Mouse (Mus musculus) embryonic stem cell, embryonic (primary cell): ENCODE measurements around the gene Fbxo42.

Source experiments
- CTCF ChIA-PET, 4 experiments: fragments of 300-600 bp in 2 of 4; fragments of 350-600 bp in 2 of 4; sonication (Branson Sonifier 250); formaldehyde crosslinking; loops; one replicate each; lab custom pipeline; 2022; ENCODE audit warnings: inconsistent platforms in 2 of 4; lab: Charles Lee
- POLR2A ChIA-PET, 4 experiments: fragments of 300-600 bp in 2 of 4; fragments of 350-600 bp in 2 of 4; sonication (Branson Sonifier 250); formaldehyde crosslinking; loops; one replicate each; lab custom pipeline; 2022; ENCODE audit warnings: antibody characterized with exemption in 4 of 4, inconsistent platforms in 1 of 4; lab: Charles Lee

The Fbxo42 gene

GRCm38 (mm10) chr4:141130704-141131342, 16.9 kb upstream of the Fbxo42 start:
- POLR2A ChIA-PET: interaction anchor here in 2 of 4 experiments (1.0 to 2.9 kb wide), 6 partner anchors 9 to 148 kb away, joined by 3 to 10 read pairs (median 4); partner anchors contain the start of genes Fbxo42 (in 1 of the 2) and Szrd1 (in 1 of the 2)
- CTCF ChIA-PET: interaction anchor here in 3 of 4 experiments (0.6 to 2.8 kb wide), 10 partner anchors 8 to 280 kb away, joined by 3 to 17 read pairs (median 3); partner anchors contain the start of genes Fbxo42 (in 1 of the 3) and Necap2 (in 1 of the 3)

GRCm38 (mm10) chr4:141131531-141132061, 16.1 kb upstream of the Fbxo42 start:
- CTCF ChIA-PET: interaction anchor here in 2 of 4 experiments (0.9 to 2.8 kb wide), 4 partner anchors 8 to 280 kb away, joined by 3 to 17 read pairs (median 4); partner anchors contain the start of gene Fbxo42 (in 1 of the 2)
- POLR2A ChIA-PET: interaction anchor here in 2 of 4 experiments (1.5 to 2.9 kb wide), 3 partner anchors 8 to 19 kb away, joined by 4 to 10 read pairs (median 9); partner anchors contain the start of gene Szrd1 (in 1 of the 2)

- ChIA-PET POLR2A (no interaction called here), CTCF (interaction anchor here in 2 of 4 experiments (1.2 to 3.8 kb wide), 4 partner anchors 9 to 14 kb away, joined by 3 to 22 read pairs (median 11); no protein-coding TSS in a partner anchor)
These were observed 15.5 kb upstream of the Fbxo42 start for GRCm38 (mm10) chr4:141132191-141132590.

- ChIA-PET CTCF (interaction anchor here in 3 of 4 experiments (0.5 to 3.8 kb wide), 11 partner anchors 9 to 355 kb away, joined by 3 to 22 read pairs (median 5); partner anchors contain the start of genes Atp13a2 (in 1 of the 3) and Fbxo42 (in 1 of the 3)), POLR2A (interaction anchor here in 2 of 4 experiments (0.6 to 7.3 kb wide), 11 partner anchors 10 to 442 kb away, joined by 3 to 103 read pairs (median 3); partner anchors contain the start of gene Fbxo42 (in 1 of the 2))
These were observed 14.5 kb upstream of the Fbxo42 start for GRCm38 (mm10) chr4:141133227-141133626.

GRCm38 (mm10) chr4:141134031-141134441, 13.7 kb upstream of the Fbxo42 start:
- ChIA-PET CTCF (interaction anchor here in 2 of 4 experiments (0.9 to 3.8 kb wide), 12 partner anchors 8 to 55 kb away, joined by 3 to 22 read pairs (median 5); partner anchors contain the start of gene Fbxo42 (in 1 of the 2)), POLR2A (interaction anchor here (0.7 to 7.3 kb wide), 18 partner anchors 8 to 217 kb away, joined by 3 to 103 read pairs (median 3); partner anchors contain the start of genes Fbxo42 (in 1 of the 4) and Necap2 (in 1 of the 4))

GRCm38 (mm10) chr4:141134751-141135530, 12.8 kb upstream of the Fbxo42 start:
- ChIA-PET CTCF (interaction anchor here in 3 of 4 experiments (0.6 to 3.8 kb wide), 12 partner anchors 12 to 1518 kb away, joined by 3 to 22 read pairs (median 5); partner anchors contain the start of gene Fbxo42 (in 1 of the 3)), POLR2A (interaction anchor here in 3 of 4 experiments (0.6 to 7.3 kb wide), 22 partner anchors 9 to 401 kb away, joined by 3 to 103 read pairs (median 4); partner anchors contain the start of genes Fbxo42 (in 2 of the 3) and Necap2 (in 1 of the 3))

- CTCF ChIA-PET: interaction anchor here in 2 of 4 experiments (1.1 to 1.5 kb wide), 3 partner anchors 11 to 15 kb away, joined by 3 to 13 read pairs (median 4); no protein-coding TSS in a partner anchor
- POLR2A ChIA-PET: interaction anchor here (0.6 to 7.3 kb wide), 10 partner anchors 11 to 342 kb away, joined by 3 to 103 read pairs (median 3); partner anchors contain the start of gene Fbxo42 (in 2 of the 4)
These were observed 11.6 kb upstream of the Fbxo42 start for GRCm38 (mm10) chr4:141136126-141136525.

GRCm38 (mm10) chr4:141137740-141138139, 10.0 kb upstream of the Fbxo42 start:
- ChIA-PET CTCF (interaction anchor here in 2 of 4 experiments (0.7 to 1.7 kb wide), 3 partner anchors 11 to 292 kb away, joined by 3 to 6 read pairs (median 4); no protein-coding TSS in a partner anchor), POLR2A (interaction anchor here in 2 of 4 experiments (0.5 to 14.7 kb wide), 5 partner anchors 10 to 25 kb away, joined by 3 to 160 read pairs (median 35); partner anchors contain the start of gene Fbxo42 (in 1 of the 2))

- POLR2A ChIA-PET: interaction anchor here (0.5 to 14.7 kb wide), 18 partner anchors 9 to 287 kb away, joined by 3 to 160 read pairs (median 4); partner anchors contain the start of gene Fbxo42 (in 2 of the 4)
These were observed 9.1 kb upstream of the Fbxo42 start for GRCm38 (mm10) chr4:141138425-141139115.

GRCm38 (mm10) chr4:141139116-141139970, 8.4 kb upstream of the Fbxo42 start, which contains the start of gene Szrd1:
Szrd1 (minus strand) TSS chr4:141139775.
- ChIA-PET CTCF (interaction anchor here in 3 of 4 experiments (0.6 to 1.9 kb wide), 8 partner anchors 9 to 243 kb away, joined by 3 to 7 read pairs (median 3); partner anchors contain the start of gene Fbxo42 (in 1 of the 3)), POLR2A (interaction anchor here (0.5 to 14.7 kb wide), 36 partner anchors 8 to 654 kb away, joined by 3 to 160 read pairs (median 3); partner anchors contain the start of genes Fbxo42 (in 3 of the 4), Casp9 (in 1 of the 4) and Fam131c (in 1 of the 4))

More at GRCm38 (mm10) chr4:141138425-141139115, 9.1 kb upstream of the Fbxo42 start:
- CTCF ChIA-PET: interaction anchor here in 2 of 4 experiments (0.8 to 1.9 kb wide), 6 partner anchors 9 to 84 kb away, joined by 3 to 7 read pairs (median 4); partner anchors contain the start of gene Fbxo42 (in 1 of the 2)

- ChIA-PET CTCF (interaction anchor here in 1 of 4 experiments (1.3 kb wide), 1 partner anchor 19 kb away, joined by 3 read pairs; no protein-coding TSS in a partner anchor), POLR2A (interaction anchor here in 3 of 4 experiments (0.6 to 14.7 kb wide), 10 partner anchors 9 to 144 kb away, joined by 3 to 160 read pairs (median 4); no protein-coding TSS in a partner anchor)
These were observed 7.4 kb upstream of the Fbxo42 start for GRCm38 (mm10) chr4:141140354-141140753.

- ChIA-PET POLR2A (interaction anchor here in 1 of 4 experiments (14.7 kb wide), 1 partner anchor 21 kb away, joined by 160 read pairs; no protein-coding TSS in a partner anchor), CTCF (interaction anchor here in 1 of 4 experiments (1.0 to 2.5 kb wide), 2 partner anchors 27 to 289 kb away, joined by 3 to 8 read pairs; no protein-coding TSS in a partner anchor)
These were observed 6.7 kb upstream of the Fbxo42 start for GRCm38 (mm10) chr4:141140967-141141366.

- ChIA-PET CTCF (interaction anchor here (0.5 to 2.5 kb wide), 39 partner anchors 8 to 486 kb away, joined by 3 to 12 read pairs (median 3); partner anchors contain the start of genes Necap2 (in 1 of the 4) and Rsg1 (in 1 of the 4)), POLR2A (interaction anchor here in 2 of 4 experiments (0.5 to 14.7 kb wide), 11 partner anchors 17 to 422 kb away, joined by 3 to 160 read pairs (median 3); partner anchors contain the start of gene Necap2 (in 1 of the 2))
These were observed 5.4 kb upstream of the Fbxo42 start for GRCm38 (mm10) chr4:141142285-141142811.

- ChIA-PET POLR2A (interaction anchor here in 2 of 4 experiments (1.2 to 14.7 kb wide), 3 partner anchors 9 to 109 kb away, joined by 3 to 160 read pairs (median 35); partner anchors contain the start of gene Szrd1 (in 1 of the 2)), CTCF (interaction anchor here in 2 of 4 experiments (0.7 to 1.3 kb wide), 2 partner anchors 19 to 80 kb away, joined by 3 to 5 read pairs; no protein-coding TSS in a partner anchor)
These were observed 2.6 kb upstream of the Fbxo42 start for GRCm38 (mm10) chr4:141145124-141145523.
